Mouse (Mus musculus): ENCODE measurements at regions not wholly inside any gene's neighbourhood (a gene's known extent, or its start where the extent isn't known, plus 50 kb on each side); places are given as distances from the start of the nearest gene placed in this dataset.

DNA sequence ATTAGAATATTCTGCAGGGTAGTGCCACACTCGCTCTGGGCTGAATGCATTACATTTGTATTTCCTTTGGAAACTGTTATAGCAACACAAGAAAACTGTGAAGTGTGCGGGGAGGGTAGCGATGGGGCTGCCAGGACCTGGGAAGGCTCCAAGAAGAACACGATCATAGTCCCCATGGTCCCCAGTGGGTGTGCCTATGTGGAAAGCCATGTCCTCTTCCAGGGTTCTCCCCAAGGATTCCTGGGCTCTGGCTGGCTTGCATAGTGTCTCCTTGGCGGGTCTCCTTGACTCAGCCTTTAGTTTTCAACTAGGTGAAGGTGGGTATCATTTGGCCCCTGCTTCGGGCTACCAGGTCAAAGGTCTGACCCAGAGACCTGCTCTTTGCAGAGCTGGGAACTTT, 74.8 kb upstream of the Prelid3b start:
- TF ChIP-seq EP300 (optimal IDR thresholded peaks at IDR 0.05) = no peak
- no peak for TF ChIP-seq CTCF (IDR thresholded peaks at IDR 0.05; ENCODE audit: low read depth)

Data from stomach, postnatal 0 days (tissue).